Mouse (Mus musculus): ENCODE measurements around the gene 1700025G04Rik. TPM values are rescaled to one million over a fixed set of nuclear protein-coding genes. Genes with fewer than 3 reads are reported as not detected.
A peak's percentile ranks its signal among the peaks of the same experiment; 100 is the strongest.

The 1700025G04Rik gene
- polyA plus RNA-seq, 1 experiment from 2014 or later, result 13.8 TPM

GRCm38 (mm10) chr1:152088030-152088429, 1.9 kb downstream of the 1700025G04Rik start:
- peaks cover 54% of the 10 kb centered on the region for H3K4me1 ChIP-seq
- no peaks in the 10 kb centered on the region for H3K9me3 ChIP-seq (replicated peaks)
- peaks cover 15% of the 10 kb centered on the region; the same call in 1 of the 2 replicates for H3K27me3 ChIP-seq (ENCODE audit: low read depth, poor library complexity, severe bottlenecking)
- DNase-seq (ENCODE audit: low spot score), result no peak
- no peak overlapping the region for H3K4me3 ChIP-seq
- no peaks in the 10 kb centered on the region for H3K36me3 ChIP-seq
- WGBS, result 61% methylated on average over 5 of the region's 5 CpGs
- no peak overlapping the region for H3K27ac ChIP-seq

GRCm38 (mm10) chr1:152086951-152087350, 3.0 kb downstream of the 1700025G04Rik start:
- no peaks in the 10 kb centered on the region for H3K9me3 ChIP-seq (replicated peaks)
- H3K27ac ChIP-seq, result no peak overlapping the region
- H3K4me1 ChIP-seq, result peaks cover 54% of the 10 kb centered on the region
- H3K27me3 ChIP-seq (ENCODE audit: low read depth, poor library complexity, severe bottlenecking), result peaks cover 10% of the 10 kb centered on the region; the same call in 1 of the 2 replicates
- 78% methylated on average over 3 of the region's 3 CpGs for WGBS
- H3K36me3 ChIP-seq, result no peaks in the 10 kb centered on the region
- DNase-seq (ENCODE audit: low spot score), result no peak
- no peak overlapping the region for H3K4me3 ChIP-seq

- H3K27me3 ChIP-seq (ENCODE audit: low read depth, poor library complexity, severe bottlenecking), result no peaks in the 10 kb centered on the region
- no peaks in the 10 kb centered on the region for H3K9me3 ChIP-seq (replicated peaks)
- 89% methylated on average over 5 of the region's 5 CpGs for WGBS
- no peaks in the 10 kb centered on the region for H3K36me3 ChIP-seq
- no peak for DNase-seq (ENCODE audit: low spot score)
- H3K4me1 ChIP-seq, result peaks cover 46% of the 10 kb centered on the region
- no peak overlapping the region for H3K4me3 ChIP-seq
- no peak overlapping the region for H3K27ac ChIP-seq
Measured at GRCm38 (mm10) chr1:152085561-152085960, 4.4 kb downstream of the 1700025G04Rik start.

GRCm38 (mm10) chr1:152084638-152085345, 5.1 kb downstream of the 1700025G04Rik start:
- no peaks in the 10 kb centered on the region for H3K27me3 ChIP-seq (ENCODE audit: low read depth, poor library complexity, severe bottlenecking)
- peaks cover 42% of the 10 kb centered on the region for H3K4me1 ChIP-seq
- 14% methylated on average over 15 of the region's 15 CpGs for WGBS
- H3K9me3 ChIP-seq (replicated peaks), result no peaks in the 10 kb centered on the region
- H3K27ac ChIP-seq, result peak overlapping the region; percentile 12; the same call in 1 of the 2 replicates
- H3K4me3 ChIP-seq, result peak overlapping the region; percentile 40
- DNase-seq (ENCODE audit: low spot score), result peak; percentile 79
- H3K36me3 ChIP-seq, result no peaks in the 10 kb centered on the region

GRCm38 (mm10) chr1:152081954-152082711, 7.8 kb downstream of the 1700025G04Rik start:
- Histone ChIP-seq H3K27ac (no peak overlapping the region), H3K9me3 (replicated peaks) (no peaks in the 10 kb centered on the region), H3K27me3 (ENCODE audit: low read depth, poor library complexity, severe bottlenecking) (no peaks in the 10 kb centered on the region), H3K36me3 (no peaks in the 10 kb centered on the region), H3K4me3 (no peak overlapping the region), H3K4me1 (peaks cover 25% of the 10 kb centered on the region)
- WGBS, result 85% methylated on average over 8 of the region's 8 CpGs
- DNase-seq (ENCODE audit: low spot score), result no peak

- no peak overlapping the region for H3K4me3 ChIP-seq
- no peaks in the 10 kb centered on the region for H3K36me3 ChIP-seq
- no peak overlapping the region for H3K27ac ChIP-seq
- H3K27me3 ChIP-seq (ENCODE audit: low read depth, poor library complexity, severe bottlenecking), result no peaks in the 10 kb centered on the region
- DNase-seq (ENCODE audit: low spot score), result no peak
- H3K4me1 ChIP-seq, result peaks cover 18% of the 10 kb centered on the region
- H3K9me3 ChIP-seq (replicated peaks), result no peaks in the 10 kb centered on the region
- 96% methylated on average over 7 of the region's 7 CpGs for WGBS
Measured at GRCm38 (mm10) chr1:152081121-152081520, 8.8 kb downstream of the 1700025G04Rik start.

GRCm38 (mm10) chr1:152080244-152080643, 9.7 kb downstream of the 1700025G04Rik start:
- Histone ChIP-seq H3K9me3 (replicated peaks) (no peaks in the 10 kb centered on the region), H3K36me3 (no peaks in the 10 kb centered on the region), H3K4me3 (no peak overlapping the region), H3K27me3 (ENCODE audit: low read depth, poor library complexity, severe bottlenecking) (no peaks in the 10 kb centered on the region), H3K27ac (no peak overlapping the region), H3K4me1 (peaks cover 12% of the 10 kb centered on the region)
- DNase-seq (ENCODE audit: low spot score), result no peak
- 78% methylated on average over 6 of the region's 6 CpGs for WGBS

GRCm38 (mm10) chr1:152077171-152077715, 12.7 kb downstream of the 1700025G04Rik start:
- no peaks in the 10 kb centered on the region for H3K27me3 ChIP-seq (ENCODE audit: low read depth, poor library complexity, severe bottlenecking)
- H3K36me3 ChIP-seq, result no peaks in the 10 kb centered on the region
- no peak overlapping the region for H3K27ac ChIP-seq
- DNase-seq (ENCODE audit: low spot score), result no peak
- H3K4me1 ChIP-seq, result no peaks in the 10 kb centered on the region
- WGBS, result 93% methylated on average over 11 of the region's 11 CpGs
- H3K4me3 ChIP-seq, result no peak overlapping the region
- no peaks in the 10 kb centered on the region for H3K9me3 ChIP-seq (replicated peaks)

GRCm38 (mm10) chr1:152076222-152076845, 13.6 kb downstream of the 1700025G04Rik start:
- no peak overlapping the region for H3K27ac ChIP-seq
- H3K9me3 ChIP-seq (replicated peaks), result no peaks in the 10 kb centered on the region
- no peaks in the 10 kb centered on the region for H3K4me1 ChIP-seq
- no peak for DNase-seq (ENCODE audit: low spot score)
- 91% methylated on average over 14 of the region's 14 CpGs for WGBS
- no peaks in the 10 kb centered on the region for H3K36me3 ChIP-seq
- H3K27me3 ChIP-seq (ENCODE audit: low read depth, poor library complexity, severe bottlenecking), result no peaks in the 10 kb centered on the region
- no peak overlapping the region for H3K4me3 ChIP-seq

GRCm38 (mm10) chr1:152075725-152076124, 14.2 kb downstream of the 1700025G04Rik start:
- Histone ChIP-seq H3K27me3 (ENCODE audit: low read depth, poor library complexity, severe bottlenecking) (no peaks in the 10 kb centered on the region), H3K36me3 (no peaks in the 10 kb centered on the region), H3K27ac (no peak overlapping the region), H3K4me3 (no peak overlapping the region), H3K4me1 (no peaks in the 10 kb centered on the region), H3K9me3 (replicated peaks) (no peaks in the 10 kb centered on the region)
- 92% methylated on average over 6 of the region's 6 CpGs for WGBS
- no peak for DNase-seq (ENCODE audit: low spot score)

- H3K4me1 ChIP-seq, result no peaks in the 10 kb centered on the region
- 85% methylated on average over 4 of the region's 4 CpGs for WGBS
- H3K36me3 ChIP-seq, result no peaks in the 10 kb centered on the region
- H3K4me3 ChIP-seq, result no peak overlapping the region
- DNase-seq (ENCODE audit: low spot score), result no peak
- H3K27ac ChIP-seq, result no peak overlapping the region
- no peaks in the 10 kb centered on the region for H3K9me3 ChIP-seq (replicated peaks)
- no peaks in the 10 kb centered on the region for H3K27me3 ChIP-seq (ENCODE audit: low read depth, poor library complexity, severe bottlenecking)
Measured at GRCm38 (mm10) chr1:152070441-152070840, 19.5 kb downstream of the 1700025G04Rik start.

GRCm38 (mm10) chr1:152069745-152070144, 20.2 kb downstream of the 1700025G04Rik start:
- no peaks in the 10 kb centered on the region for H3K36me3 ChIP-seq
- H3K4me3 ChIP-seq, result no peak overlapping the region
- no peaks in the 10 kb centered on the region for H3K27me3 ChIP-seq (ENCODE audit: low read depth, poor library complexity, severe bottlenecking)
- H3K9me3 ChIP-seq (replicated peaks), result no peaks in the 10 kb centered on the region
- no peak overlapping the region for H3K27ac ChIP-seq
- WGBS, result 89% methylated on average over 7 of the region's 7 CpGs
- DNase-seq (ENCODE audit: low spot score), result no peak
- no peaks in the 10 kb centered on the region for H3K4me1 ChIP-seq

GRCm38 (mm10) chr1:152067919-152068318, 22.0 kb downstream of the 1700025G04Rik start:
- DNase-seq (ENCODE audit: low spot score), result no peak
- Histone ChIP-seq H3K4me1 (no peaks in the 10 kb centered on the region), H3K27ac (no peak overlapping the region), H3K4me3 (no peak overlapping the region), H3K9me3 (replicated peaks) (no peaks in the 10 kb centered on the region), H3K27me3 (ENCODE audit: low read depth, poor library complexity, severe bottlenecking) (no peaks in the 10 kb centered on the region), H3K36me3 (no peaks in the 10 kb centered on the region)
